Mouse (Mus musculus) testis, adult 2 months (tissue): ENCODE measurements around the gene Camta1. TPM values are rescaled to one million over a fixed set of nuclear protein-coding genes. Genes with fewer than 3 reads are reported as not detected.
A peak's percentile ranks its signal among the peaks of the same experiment; 100 is the strongest.

Experiments used
- H3K27ac ChIP-seq: fragments of 200-500 bp; 2 replicates; pipeline ENCODE4 v1.5.1; 2012; ENCODE audit warnings: low read depth, low read length; ENCODE audit not compliant: control insufficient read depth, insufficient read depth
- H3K27me3 ChIP-seq: fragments of 200-500 bp; 2 replicates; pipeline ENCODE4 v1.6.1; 2012; ENCODE audit warnings: mild to moderate bottlenecking, low read length, moderate library complexity; ENCODE audit not compliant: control insufficient read depth, insufficient read depth
- H3K36me3 ChIP-seq: fragments of 200-500 bp; 2 replicates; pipeline ENCODE4 v1.6.1; 2012; ENCODE audit warnings: mild to moderate bottlenecking, low read length; ENCODE audit not compliant: control insufficient read depth, insufficient read depth
- H3K4me1 ChIP-seq: fragments of 200-500 bp; 2 replicates; pipeline ENCODE4 v1.6.1; 2012; ENCODE audit warnings: low read length; ENCODE audit not compliant: control insufficient read depth, insufficient read depth
- H3K4me3 ChIP-seq: fragments of 200-500 bp; 2 replicates; pipeline ENCODE4 v1.5.1; 2012; ENCODE audit warnings: low read depth, mild to moderate bottlenecking, low read length, moderate library complexity, mixed read lengths; ENCODE audit not compliant: control insufficient read depth
- CTCF ChIP-seq: fragments of 200-500 bp; IDR thresholded peaks from 2 replicates; pipeline ENCODE4 v1.5.1; 2012; ENCODE audit warnings: low read depth, mild to moderate bottlenecking, inconsistent platforms, low read length, moderate library complexity; ENCODE audit not compliant: control insufficient read depth, insufficient read depth, insufficient replicate concordance
- POLR2A ChIP-seq: fragments of 200-500 bp; IDR thresholded peaks from 2 replicates; pipeline ENCODE4 v1.6.1; 2012; ENCODE audit warnings: low read depth, mild to moderate bottlenecking, inconsistent platforms, low read length, moderate library complexity; ENCODE audit not compliant: control insufficient read depth
- polyA plus RNA-seq: library from polyadenylated mRNA; depleted of rRNA; stranded (reverse); fragments of >200 nt; gene quantifications from 2 replicates; pipeline ENCODE4 v1.2.3, GENCODE M21; 2012

Camta1 gene
- polyA plus RNA-seq, 1 experiment, result 15.4 TPM

GRCm38 (mm10) chr4:150973264-150973663, 888.4 kb downstream of the Camta1 start:
- H3K27ac ChIP-seq, result no peak overlapping the region
- no peak overlapping the region for H3K4me3 ChIP-seq

GRCm38 (mm10) chr4:150968956-150969355, 892.7 kb downstream of the Camta1 start:
- peaks cover 16% of the 10 kb centered on the region for H3K4me1 ChIP-seq
- H3K27me3 ChIP-seq, result no peaks in the 10 kb centered on the region
- H3K36me3 ChIP-seq, result no peaks in the 10 kb centered on the region
- H3K27ac ChIP-seq, result no peak overlapping the region
- TF ChIP-seq CTCF (no peak), POLR2A (no peak)
- H3K4me3 ChIP-seq, result no peak overlapping the region

More at GRCm38 (mm10) chr4:150973264-150973663, 888.4 kb downstream of the Camta1 start:
- TF ChIP-seq POLR2A (no peak), CTCF (no peak)
- H3K36me3 ChIP-seq, result no peaks in the 10 kb centered on the region
- no peaks in the 10 kb centered on the region for H3K27me3 ChIP-seq
- H3K4me1 ChIP-seq, result no peaks in the 10 kb centered on the region

GRCm38 (mm10) chr4:150966556-150966955, 895.1 kb downstream of the Camta1 start:
- no peaks in the 10 kb centered on the region for H3K27me3 ChIP-seq
- H3K4me1 ChIP-seq, result peaks cover 16% of the 10 kb centered on the region
- TF ChIP-seq POLR2A, result no peak
- TF ChIP-seq CTCF, result peak; percentile 76
- H3K4me3 ChIP-seq, result no peak overlapping the region
- no peaks in the 10 kb centered on the region for H3K36me3 ChIP-seq
- H3K27ac ChIP-seq, result no peak overlapping the region

- no peaks in the 10 kb centered on the region for H3K27me3 ChIP-seq
- no peak overlapping the region for H3K27ac ChIP-seq
- H3K36me3 ChIP-seq, result no peaks in the 10 kb centered on the region
- TF ChIP-seq POLR2A (no peak), CTCF (peak; percentile 45; the same call in 1 of the 2 replicates)
- no peak overlapping the region for H3K4me3 ChIP-seq
- H3K4me1 ChIP-seq, result peaks cover 16% of the 10 kb centered on the region
Observed at GRCm38 (mm10) chr4:150965555-150965951, 896.1 kb downstream of the Camta1 start.

DNA sequence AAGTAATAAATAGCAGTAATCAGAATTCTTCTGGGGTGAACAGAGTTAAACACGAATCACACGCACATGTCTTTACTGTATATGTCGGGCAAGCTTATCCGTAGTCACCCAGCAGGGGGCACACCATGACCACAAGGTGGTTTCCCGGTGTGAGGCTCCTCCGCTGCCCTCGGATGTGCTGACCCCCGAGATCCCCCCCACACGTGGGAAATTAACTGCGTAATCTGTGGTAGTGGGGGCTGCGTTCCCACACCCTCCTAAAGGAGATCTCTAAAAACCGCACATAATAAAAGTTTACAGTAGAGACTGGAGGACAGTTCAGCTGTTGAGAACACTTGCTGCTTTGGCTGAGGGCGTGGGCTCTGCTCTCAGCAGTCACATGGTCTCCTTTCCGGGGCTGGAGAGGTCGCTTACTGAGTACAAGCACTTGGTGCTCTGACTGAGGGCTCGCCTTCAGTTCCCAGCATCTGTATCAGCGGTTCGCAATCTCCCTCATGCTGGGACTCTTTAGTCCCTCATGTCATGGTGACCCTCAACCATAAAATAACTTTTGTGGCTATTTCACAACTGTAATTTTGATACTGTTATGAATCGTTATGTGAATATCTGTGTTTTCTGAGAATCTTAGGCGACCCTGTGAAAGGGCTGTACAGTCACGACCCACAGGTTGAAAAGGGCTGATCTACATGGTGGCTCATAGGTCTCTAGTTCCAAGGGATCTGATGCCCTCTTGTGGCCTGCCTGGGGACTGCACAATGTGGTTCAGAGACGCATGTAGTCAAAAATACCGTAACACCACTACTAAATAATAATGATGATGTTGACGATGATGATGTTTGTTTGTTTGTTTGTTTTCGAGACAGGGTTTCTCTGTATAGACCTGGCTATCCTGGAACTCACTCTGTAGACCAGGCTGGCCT, 896.8 kb downstream of the Camta1 start:
- TF ChIP-seq CTCF (peak; percentile 82; the same call in 1 of the 2 replicates), POLR2A (no peak)
- Histone ChIP-seq H3K36me3 (no peaks in the 10 kb centered on the region), H3K4me1 (peaks cover 16% of the 10 kb centered on the region), H3K4me3 (peak overlapping the region; percentile 39), H3K27ac (no peak overlapping the region), H3K27me3 (no peaks in the 10 kb centered on the region)

GRCm38 (mm10) chr4:150963711-150964110, 898.0 kb downstream of the Camta1 start:
- peaks cover 16% of the 10 kb centered on the region for H3K4me1 ChIP-seq
- no peak overlapping the region for H3K4me3 ChIP-seq
- H3K27ac ChIP-seq, result no peak overlapping the region
- no peaks in the 10 kb centered on the region for H3K36me3 ChIP-seq
- no peaks in the 10 kb centered on the region for H3K27me3 ChIP-seq
- TF ChIP-seq POLR2A (no peak), CTCF (no peak)

DNA sequence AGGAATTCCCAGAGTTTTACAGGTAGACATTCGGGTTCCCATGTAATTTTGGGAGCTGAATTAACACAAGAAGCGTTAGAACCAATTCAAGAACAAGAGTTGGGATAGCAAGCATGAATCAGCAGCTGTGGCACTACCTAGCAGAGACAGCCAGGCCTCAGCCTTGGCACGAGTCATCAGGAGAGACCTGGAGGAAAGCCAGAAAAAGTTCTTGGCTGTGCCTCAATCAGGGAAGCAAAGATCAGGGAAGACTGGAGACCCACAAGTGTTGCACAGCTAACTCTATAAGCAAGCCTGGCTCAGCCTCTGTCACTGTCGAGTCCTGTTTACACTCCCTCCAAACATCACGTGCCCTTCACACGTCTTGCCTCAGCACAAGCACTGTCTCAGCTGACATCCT, 899.4 kb downstream of the Camta1 start:
- Histone ChIP-seq H3K4me1 (peaks cover 8% of the 10 kb centered on the region), H3K4me3 (no peak overlapping the region), H3K36me3 (no peaks in the 10 kb centered on the region), H3K27me3 (no peaks in the 10 kb centered on the region), H3K27ac (no peak overlapping the region)
- TF ChIP-seq POLR2A (no peak), CTCF (no peak)
